In genomic region chr16:23269056-23269983, GRCm38 (mm10) we compare ENCODE assay signal across 9 mouse cellular contexts. TPM values are rescaled to one million over a fixed set of nuclear protein-coding genes. Genes with fewer than 3 reads are reported as not detected.
A peak's percentile ranks its signal among the peaks of the same experiment; 100 is the strongest.
DNase-seq lines count a peak whose midpoint lies in the region; ATAC-seq lines count a peak whose summit lies in the region.
"Had no signal": no experiment of that assay in that cellular context is flagged by ENCODE, and none has a peak within 500 bp of the region (broad histone marks: within the 10 kb centered on the region; RNA-seq: fewer than 3 reads in every experiment).

No protein-coding gene starts in this region.

- H3K27ac ChIP-seq in embryonic facial prominence, embryonic 12.5 days, result peak overlapping the region; percentile 85
- H3K27ac ChIP-seq in intestine, embryonic 16.5 days (ENCODE audit: low read length), result no peak overlapping the region

- no peak overlapping the region for H3K4me3 ChIP-seq in embryonic facial prominence, embryonic 12.5 days
- H3K4me3 ChIP-seq in megakaryocyte, embryonic 14.5 days (replicated peaks), result peak overlapping the region; percentile 84
- H3K4me3 ChIP-seq in intestine, embryonic 16.5 days (ENCODE audit: low read length), result no peak overlapping the region

- peaks cover 11% of the 10 kb centered on the region; the same call in 1 of the 2 replicates for H3K36me3 ChIP-seq in embryonic facial prominence, embryonic 12.5 days
- H3K36me3 ChIP-seq in megakaryocyte, embryonic 14.5 days (replicated peaks; ENCODE audit: low read length), result no peaks in the 10 kb centered on the region
- no peaks in the 10 kb centered on the region for H3K36me3 ChIP-seq in intestine, embryonic 16.5 days (ENCODE audit: control insufficient read depth, insufficient read depth, low read length)

- ATAC-seq in embryonic facial prominence, embryonic 12.5 days (ENCODE audit: insufficient number of reproducible peaks, insufficient read depth, low FRiP score, low TSS enrichment), result no peak
- no peak for ATAC-seq in intestine, embryonic 16.5 days

- no peak overlapping the region for H3K9ac ChIP-seq in embryonic facial prominence, embryonic 12.5 days
- H3K9ac ChIP-seq in intestine, embryonic 16.5 days (ENCODE audit: low read depth, low read length), result no peak overlapping the region

- whole genome bisulfite sequencing in embryonic facial prominence, embryonic 12.5 days, result 74% methylated on average over 17 of the region's 17 CpGs
- WGBS in intestine, embryonic 16.5 days, result 77% methylated on average over 17 of the region's 17 CpGs

- no peaks in the 10 kb centered on the region for H3K9me3 ChIP-seq in embryonic facial prominence, embryonic 12.5 days
- H3K9me3 ChIP-seq in megakaryocyte, embryonic 14.5 days, result peaks cover 5% of the 10 kb centered on the region
- H3K9me3 ChIP-seq in intestine, embryonic 16.5 days (ENCODE audit: control insufficient read depth, low read length), result no peaks in the 10 kb centered on the region

- peaks cover 45% of the 10 kb centered on the region for H3K4me1 ChIP-seq in embryonic facial prominence, embryonic 12.5 days
- peaks cover 33% of the 10 kb centered on the region for H3K4me1 ChIP-seq in megakaryocyte, embryonic 14.5 days
- H3K4me1 ChIP-seq in intestine, embryonic 16.5 days (ENCODE audit: control insufficient read depth, insufficient read depth, low read length), result peaks cover 15% of the 10 kb centered on the region

- DNase-seq in kidney, adult 11 months, result peak; percentile 26
- DNase-seq in kidney, adult 18-20 months, result no peak
- DNase-seq in B cell, adult 2 months, result peak; percentile 42 to 44
- no peak for DNase-seq in gastrocnemius, adult 8-10 months (ENCODE audit: low spot score in 2 of 2)
- no peak for DNase-seq in left cerebral cortex, postnatal 36 days (ENCODE audit: low spot score in 2 of 2)
- DNase-seq: left cerebral cortex, postnatal 4 days had no signal

- intact Hi-C loops in left cerebral cortex, postnatal 36 days (cut with DNase I), result no loop called here

- H3K4me2 ChIP-seq in embryonic facial prominence, embryonic 12.5 days (replicated peaks), result no peak overlapping the region
- no peak overlapping the region for H3K4me2 ChIP-seq in intestine, embryonic 16.5 days (ENCODE audit: low read depth, low read length)

- no peaks in the 10 kb centered on the region for H3K27me3 ChIP-seq in embryonic facial prominence, embryonic 12.5 days
- peaks cover 87% of the 10 kb centered on the region for H3K27me3 ChIP-seq in megakaryocyte, embryonic 14.5 days (replicated peaks)
- H3K27me3 ChIP-seq in intestine, embryonic 16.5 days (replicated peaks; ENCODE audit: control insufficient read depth, insufficient read depth, low read length), result no peaks in the 10 kb centered on the region

RNA-seq across cellular contexts. Expression of gene St6gal1, which starts 44.8 kb away (rescaled TPM):
- polyA plus RNA-seq in embryonic facial prominence, embryonic 12.5 days (2016; fragmentation: Nextera tagmentation; extraction: Ambion mirVana), result 29.6 and 31.7 TPM in 2 replicates
- polyA plus RNA-seq in megakaryocyte, embryonic 14.5 days (2012; ENCODE audit: insufficient read depth, low replicate concordance), result not detected in 2 replicates
- 1 to 10 TPM; 1.6 to 4.1 (median 3.4) TPM for total RNA-seq in gastrocnemius, adult 8-10 months (2022)
- 10 to 100 TPM; 15.5 to 17.3 TPM for total RNA-seq in left cerebral cortex, postnatal 36 days (2021)
- polyA plus RNA-seq in intestine, embryonic 16.5 days (2015; fragmentation: Nextera tagmentation; extraction: Ambion mirVana), result 14.3 and 15.1 TPM in 2 replicates

Comparison
In these comparisons a context has a peak if more than half of its experiments do, and no peak if none do; other contexts are left out.
1. DNase-seq: peak in kidney, adult 11 months (single experiment) and B cell, adult 2 months (2 of 2); none in kidney, adult 18-20 months (single experiment), gastrocnemius, adult 8-10 months (0 of 2) and left cerebral cortex, postnatal 36 days (0 of 2).
2. RNA of gene St6gal1, which starts 44.8 kb away (polyA plus RNA-seq): 29.6 to 31.7 TPM in embryonic facial prominence, embryonic 12.5 days and 14.3 to 15.1 TPM in intestine, embryonic 16.5 days; not detected in megakaryocyte, embryonic 14.5 days; every median in the first group is over 10 times any median in the second.